Mouse (Mus musculus) spleen, adult 12 weeks (tissue): ENCODE results near the gene Gm20388.

ENCODE experiments used
- DNase-seq: peaks from one replicate; pipeline ENCODE4 v3.0.0; 2022; ENCODE audit warnings: low spot score

Gene Gm20388

GRCm38 (mm10) chr8:121694453-121694852 lies 1783.8 kb downstream of the Gm20388 start:
- peak; percentile 22 for DNase-seq

- no peak for DNase-seq
Measured at GRCm38 (mm10) chr8:121695585-121696184, 1785.0 kb downstream of the Gm20388 start.

DNA sequence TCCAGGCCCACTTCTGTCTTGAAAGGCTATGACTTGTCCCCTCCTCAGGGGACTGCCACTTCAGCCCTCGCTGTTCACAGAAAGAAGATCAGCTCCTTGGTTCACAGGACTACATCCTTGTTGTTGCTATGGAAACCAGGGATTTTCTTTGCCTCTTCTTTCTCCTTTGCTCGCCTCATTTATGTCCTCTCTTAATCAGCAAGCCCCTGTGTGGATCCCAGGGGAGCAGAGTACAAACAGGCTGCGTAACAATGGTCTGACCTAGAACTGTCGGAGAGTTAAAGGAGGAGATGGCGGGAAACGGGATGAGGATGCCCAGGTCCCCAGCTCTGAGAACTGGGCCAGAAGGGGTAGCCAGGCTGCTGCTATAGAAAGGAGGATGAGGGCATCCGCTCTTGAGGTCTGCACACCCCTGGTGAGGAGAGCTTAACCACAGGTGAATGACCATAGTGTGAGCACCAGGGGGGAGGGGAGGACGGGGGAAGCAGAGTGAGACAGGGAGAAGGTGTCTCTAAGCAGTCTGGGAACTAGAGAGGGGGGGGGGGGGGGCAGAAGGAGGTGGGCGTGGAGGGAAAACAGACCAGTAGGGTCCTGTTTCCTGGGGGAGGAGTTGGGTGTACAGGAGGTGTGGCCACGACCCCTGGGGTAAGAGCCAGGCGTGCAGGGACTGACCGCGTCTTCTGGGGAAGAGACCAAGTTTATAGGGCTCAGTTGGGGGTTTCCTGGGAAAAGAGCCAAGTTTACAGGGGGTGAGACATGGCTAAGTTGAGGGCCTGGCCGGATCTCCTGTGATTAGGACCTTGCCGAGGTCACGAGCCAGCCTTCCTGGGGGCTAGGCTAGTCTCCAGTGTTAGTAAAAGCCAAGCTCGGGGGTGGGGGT lies 1787.3 kb downstream of the Gm20388 start:
- no peak for DNase-seq

GRCm38 (mm10) chr8:121698615-121699101 lies 1788.0 kb downstream of the Gm20388 start:
- DNase-seq: no peak

- DNase-seq: no peak
Measured at GRCm38 (mm10) chr8:121699936-121700335, 1789.3 kb downstream of the Gm20388 start.

DNA sequence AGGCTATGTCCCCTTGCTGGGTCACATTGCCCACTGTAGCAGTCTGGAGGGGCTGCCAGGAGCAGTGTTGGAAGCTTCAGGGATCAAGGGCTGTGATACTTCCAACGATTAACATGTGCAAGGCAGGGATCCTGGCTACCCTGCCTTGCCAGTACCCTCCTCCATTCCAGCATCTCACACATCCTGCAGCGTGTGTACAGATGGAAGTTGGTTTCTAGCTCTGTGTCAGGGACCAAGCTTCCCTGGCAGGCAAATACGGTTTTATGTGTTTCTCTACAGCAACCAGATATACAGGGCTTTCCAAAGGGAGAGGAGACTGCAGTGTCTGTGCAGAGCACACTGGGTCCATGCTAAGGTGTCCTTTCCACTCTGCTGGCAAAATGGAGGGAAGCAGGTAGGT lies 1794.5 kb downstream of the Gm20388 start:
- DNase-seq: no peak

GRCm38 (mm10) chr8:121706956-121707355 lies 1796.3 kb downstream of the Gm20388 start:
- no peak for DNase-seq

GRCm38 (mm10) chr8:121708406-121708805 lies 1797.8 kb downstream of the Gm20388 start:
- DNase-seq: no peak

- no peak for DNase-seq
Measured at GRCm38 (mm10) chr8:121717502-121717901, 1806.9 kb downstream of the Gm20388 start.

- DNase-seq: no peak
Measured at GRCm38 (mm10) chr8:121717982-121718425, 1807.4 kb downstream of the Gm20388 start.

DNA sequence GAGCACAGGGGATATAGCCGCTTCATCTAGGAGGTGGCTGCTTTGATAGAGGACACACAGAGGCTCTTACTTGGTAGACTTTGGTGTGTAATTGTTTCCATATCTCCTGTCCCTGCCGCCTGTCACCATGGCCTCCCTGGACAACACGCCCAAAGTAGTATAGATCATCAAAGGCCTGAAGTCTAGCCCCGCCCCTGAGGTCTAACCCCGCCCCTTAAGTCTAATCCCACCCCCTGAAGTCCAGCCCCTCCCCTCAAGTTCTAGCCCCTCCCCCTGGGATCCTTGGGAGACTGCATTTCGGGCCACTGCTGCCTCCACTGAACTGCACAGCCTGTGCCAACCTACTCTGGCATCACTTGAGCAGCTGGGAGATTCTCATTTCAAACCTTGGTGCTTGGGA lies 1808.3 kb downstream of the Gm20388 start:
- DNase-seq: no peak

DNA sequence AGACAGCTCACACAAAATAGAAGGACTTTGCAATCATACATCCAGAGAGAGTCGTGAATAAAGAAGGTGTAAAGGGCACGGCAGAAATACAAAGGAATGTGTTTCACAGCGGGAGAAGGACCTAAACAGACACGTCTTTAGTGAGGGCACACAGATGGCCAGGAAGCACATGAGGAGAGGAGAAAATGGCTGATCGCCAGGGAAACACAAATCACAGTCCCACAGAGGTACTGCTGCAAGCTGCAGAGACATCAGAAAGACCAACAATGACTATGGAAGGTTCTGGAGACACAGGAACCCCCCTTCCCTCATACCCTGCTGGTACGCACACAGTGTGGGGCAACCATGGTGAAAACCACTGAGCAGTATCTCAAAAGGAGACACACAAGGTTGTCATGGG lies 1810.4 kb downstream of the Gm20388 start:
- no peak for DNase-seq

DNA sequence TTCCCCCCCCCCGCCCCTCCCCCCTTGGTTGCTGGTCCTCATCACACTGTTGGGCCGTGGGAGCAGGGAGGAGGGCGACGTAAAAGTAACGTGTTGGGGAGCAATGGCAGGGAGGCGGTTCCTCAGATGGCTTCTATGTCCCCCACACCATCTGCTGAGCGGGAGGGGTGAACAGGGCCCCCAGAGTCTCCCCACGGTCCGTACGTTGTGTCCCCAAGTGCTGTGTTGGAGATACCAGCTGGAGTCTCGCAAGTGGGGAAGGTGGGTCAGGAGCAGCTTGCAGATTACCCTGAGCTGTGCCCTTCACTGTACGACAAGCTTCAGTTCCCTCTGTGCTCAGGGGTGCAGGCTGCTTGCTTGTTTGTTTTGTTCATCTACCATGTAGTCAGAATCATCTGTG lies 1813.2 kb downstream of the Gm20388 start:
- no peak for DNase-seq

- no peak for DNase-seq
Measured at GRCm38 (mm10) chr8:121727164-121727563, 1816.5 kb downstream of the Gm20388 start.

GRCm38 (mm10) chr8:121729323-121729722 lies 1818.7 kb downstream of the Gm20388 start, which contains the start of gene Jph3:
TSS of gene Jph3 (plus strand) at chr8:121729623.
- no peak for DNase-seq

GRCm38 (mm10) chr8:121729754-121730153 lies 1819.1 kb downstream of the Gm20388 start:
- no peak for DNase-seq

- DNase-seq: no peak
Measured at GRCm38 (mm10) chr8:121730170-121730569, 1819.5 kb downstream of the Gm20388 start.

- no peak for DNase-seq
Measured at GRCm38 (mm10) chr8:121730646-121731045, 1820.0 kb downstream of the Gm20388 start.

- no peak for DNase-seq
Measured at GRCm38 (mm10) chr8:121731060-121731459, 1820.4 kb downstream of the Gm20388 start.

GRCm38 (mm10) chr8:121731471-121732333 lies 1821.1 kb downstream of the Gm20388 start:
- no peak for DNase-seq

DNA sequence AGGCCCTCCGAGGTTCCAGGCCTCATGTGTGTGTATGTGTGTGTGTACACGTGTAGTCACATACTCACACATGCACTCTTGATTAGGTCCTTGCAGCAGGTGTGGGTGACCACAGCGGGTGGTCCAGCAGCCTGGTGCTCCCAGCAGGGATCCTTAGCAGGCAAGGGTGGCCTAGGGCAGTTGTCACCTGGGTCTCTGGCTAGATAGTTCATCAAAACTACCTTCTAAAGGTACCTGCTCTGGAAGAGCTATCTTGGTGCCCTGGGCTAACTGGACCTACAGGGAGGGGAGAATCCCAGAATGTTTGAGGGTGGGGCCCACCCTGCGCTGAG lies 1821.7 kb downstream of the Gm20388 start:
- no peak for DNase-seq

GRCm38 (mm10) chr8:121734262-121734661 lies 1823.6 kb downstream of the Gm20388 start:
- DNase-seq: no peak
